Mouse (Mus musculus): Measurements from ENCODE around the gene Zfp706. TPM values are rescaled to one million over a fixed set of nuclear protein-coding genes. Genes with fewer than 3 reads are reported as not detected.

The Zfp706 gene
- total and polyA plus RNA-seq, 2 experiments from 2014 or later, result 48.7 to 541 TPM

DNA sequence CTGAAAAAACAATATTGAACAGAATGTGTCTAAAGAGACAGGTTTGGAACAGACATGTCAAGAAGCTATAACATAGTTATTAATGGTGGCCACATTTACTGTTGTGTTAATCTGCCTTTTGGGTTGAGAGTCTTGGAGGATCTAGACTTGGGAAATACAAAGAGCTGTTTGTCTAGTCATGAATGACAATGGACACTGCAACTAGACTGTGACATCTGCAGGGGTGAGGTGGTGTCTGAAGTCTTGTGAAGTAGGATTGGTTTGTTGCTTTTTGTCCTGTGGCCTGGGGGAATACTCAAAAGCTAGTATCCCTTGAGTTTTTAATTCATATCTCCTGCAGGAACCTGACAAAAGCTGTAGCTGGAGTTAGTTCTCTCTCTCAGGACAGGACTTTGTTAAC is 973 bp upstream of the Zfp706 start:
- Histone ChIP-seq H3K36me3 (replicated peaks; ENCODE audit: control insufficient read depth, insufficient read depth, low read length) (no peaks in the 10 kb centered on the region), H3K9ac (replicated peaks; ENCODE audit: low read depth, low read length) (no peak overlapping the region), H3K27me3 (ENCODE audit: control insufficient read depth, insufficient read depth, low read length) (no peaks in the 10 kb centered on the region), H3K4me2 (ENCODE audit: low read depth, low read length) (no peak overlapping the region), H3K4me1 (ENCODE audit: control insufficient read depth, insufficient read depth) (peaks cover 25% of the 10 kb centered on the region), H3K4me3 (ENCODE audit: low read depth, low read length) (no peak overlapping the region), H3K9me3 (replicated peaks; ENCODE audit: control insufficient read depth, low read length) (no peaks in the 10 kb centered on the region), H3K27ac (ENCODE audit: low read depth) (peak overlapping the region; percentile 98)
- ATAC-seq (ENCODE audit: insufficient read depth, low read depth) (no peak), DNase-seq (ENCODE audit: low spot score) (no peak)
- no peak for TF ChIP-seq CTCF (IDR thresholded peaks at IDR 0.05; ENCODE audit: low read depth)
- no peak for TF ChIP-seq EP300 (IDR thresholded peaks at IDR 0.05; ENCODE audit: low read depth)

DNA sequence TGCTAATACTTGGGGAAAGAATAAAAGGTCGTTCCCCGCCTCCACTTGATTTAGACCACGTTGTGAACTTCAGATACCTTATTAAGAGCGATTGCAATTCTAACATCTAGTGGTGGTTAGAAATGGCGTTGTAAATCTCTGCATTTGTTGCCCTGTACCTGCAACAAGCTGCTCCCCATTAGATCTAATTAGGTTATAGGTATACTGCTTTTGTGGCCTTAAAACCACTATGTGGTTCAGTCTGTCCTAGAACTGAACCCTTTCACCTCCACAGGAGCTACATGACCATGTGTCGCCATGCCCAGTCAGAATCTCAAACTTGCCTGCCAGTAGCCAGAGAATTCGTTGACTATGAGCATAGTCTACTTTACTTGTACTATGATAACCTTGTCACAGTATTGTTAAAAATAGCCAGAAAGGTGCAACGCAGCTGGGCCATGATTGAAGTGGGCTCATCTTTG is 416 bp upstream of the Zfp706 start:
- peaks cover 4% of the 10 kb centered on the region for H3K36me3 ChIP-seq (replicated peaks; ENCODE audit: control insufficient read depth, insufficient read depth, low read length)
- TF ChIP-seq EP300 (IDR thresholded peaks at IDR 0.05; ENCODE audit: low read depth) (no peak), CTCF (IDR thresholded peaks at IDR 0.05; ENCODE audit: low read depth) (no peak)
- peaks cover 25% of the 10 kb centered on the region for H3K4me1 ChIP-seq (ENCODE audit: control insufficient read depth, insufficient read depth)

GRCm38 (mm10) chr15:37006475-37007164 is 953 bp downstream of the Zfp706 start:
- H3K27ac ChIP-seq (ENCODE audit: low read depth), result peak overlapping the region; percentile 98
- peak; percentile 42 for DNase-seq (ENCODE audit: low spot score)
- no peaks in the 10 kb centered on the region for H3K9me3 ChIP-seq (replicated peaks; ENCODE audit: control insufficient read depth, low read length)
- H3K4me2 ChIP-seq (ENCODE audit: low read depth, low read length), result peak overlapping the region; percentile 75
- peak overlapping the region; percentile 99 for H3K9ac ChIP-seq (replicated peaks; ENCODE audit: low read depth, low read length)
- no peak for TF ChIP-seq CTCF (IDR thresholded peaks at IDR 0.05; ENCODE audit: low read depth)
- no peak for TF ChIP-seq EP300 (IDR thresholded peaks at IDR 0.05; ENCODE audit: low read depth)
- WGBS, result 1% methylated on average over 37 of the region's 48 CpGs
- H3K27me3 ChIP-seq (ENCODE audit: control insufficient read depth, insufficient read depth, low read length), result no peaks in the 10 kb centered on the region
- peak; percentile 28; the same call in 1 of the 2 replicates for ATAC-seq (ENCODE audit: insufficient read depth, low read depth)
- H3K4me1 ChIP-seq (ENCODE audit: control insufficient read depth, insufficient read depth), result peaks cover 25% of the 10 kb centered on the region
- H3K36me3 ChIP-seq (replicated peaks; ENCODE audit: control insufficient read depth, insufficient read depth, low read length), result peaks cover 16% of the 10 kb centered on the region
- H3K4me3 ChIP-seq (ENCODE audit: low read depth, low read length), result peak overlapping the region; percentile 94

More for the DNA sequence above, 416 bp upstream of the Zfp706 start:
- peak overlapping the region; percentile 75 for H3K4me2 ChIP-seq (ENCODE audit: low read depth, low read length)
- WGBS, result 11% methylated on average over 8 of the region's 8 CpGs
- no peaks in the 10 kb centered on the region for H3K27me3 ChIP-seq (ENCODE audit: control insufficient read depth, insufficient read depth, low read length)
- peak overlapping the region; percentile 98 for H3K27ac ChIP-seq (ENCODE audit: low read depth)
- no peaks in the 10 kb centered on the region for H3K9me3 ChIP-seq (replicated peaks; ENCODE audit: control insufficient read depth, low read length)
- H3K9ac ChIP-seq (replicated peaks; ENCODE audit: low read depth, low read length), result peak overlapping the region; percentile 99
- H3K4me3 ChIP-seq (ENCODE audit: low read depth, low read length), result peak overlapping the region; percentile 94
- DNase-seq (ENCODE audit: low spot score) (peak; percentile 29), ATAC-seq (ENCODE audit: insufficient read depth, low read depth) (no peak)

GRCm38 (mm10) chr15:37005793-37006474 is 1.6 kb downstream of the Zfp706 start:
- no peak for ATAC-seq (ENCODE audit: insufficient read depth, low read depth)
- 31% methylated on average over 7 of the region's 7 CpGs for WGBS

GRCm38 (mm10) chr15:37004858-37005257 is 2.7 kb downstream of the Zfp706 start:
- WGBS, result 62% methylated on average over 5 of the region's 5 CpGs
- Histone ChIP-seq H3K4me2 (ENCODE audit: low read depth, low read length) (peak overlapping the region; percentile 75), H3K4me1 (ENCODE audit: control insufficient read depth, insufficient read depth) (peaks cover 25% of the 10 kb centered on the region), H3K36me3 (replicated peaks; ENCODE audit: control insufficient read depth, insufficient read depth, low read length) (peaks cover 31% of the 10 kb centered on the region), H3K4me3 (ENCODE audit: low read depth, low read length) (peak overlapping the region; percentile 94), H3K9ac (replicated peaks; ENCODE audit: low read depth, low read length) (0 out of 2 replicates have a peak overlapping the region, but pooled peaks have one; percentile 46), H3K9me3 (replicated peaks; ENCODE audit: control insufficient read depth, low read length) (no peaks in the 10 kb centered on the region), H3K27me3 (ENCODE audit: control insufficient read depth, insufficient read depth, low read length) (no peaks in the 10 kb centered on the region), H3K27ac (ENCODE audit: low read depth) (peak overlapping the region; percentile 98)
- TF ChIP-seq CTCF (IDR thresholded peaks at IDR 0.05; ENCODE audit: low read depth) (no peak), EP300 (IDR thresholded peaks at IDR 0.05; ENCODE audit: low read depth) (no peak)
- DNase-seq (ENCODE audit: low spot score) (no peak), ATAC-seq (ENCODE audit: insufficient read depth, low read depth) (no peak)

More at GRCm38 (mm10) chr15:37005793-37006474, 1.6 kb downstream of the Zfp706 start:
- Histone ChIP-seq H3K4me1 (ENCODE audit: control insufficient read depth, insufficient read depth) (peaks cover 25% of the 10 kb centered on the region), H3K27me3 (ENCODE audit: control insufficient read depth, insufficient read depth, low read length) (no peaks in the 10 kb centered on the region), H3K9ac (replicated peaks; ENCODE audit: low read depth, low read length) (peak overlapping the region; percentile 99), H3K27ac (ENCODE audit: low read depth) (peak overlapping the region; percentile 98), H3K4me3 (ENCODE audit: low read depth, low read length) (peak overlapping the region; percentile 94), H3K36me3 (replicated peaks; ENCODE audit: control insufficient read depth, insufficient read depth, low read length) (peaks cover 22% of the 10 kb centered on the region), H3K9me3 (replicated peaks; ENCODE audit: control insufficient read depth, low read length) (no peaks in the 10 kb centered on the region), H3K4me2 (ENCODE audit: low read depth, low read length) (peak overlapping the region; percentile 75)
- no peak for TF ChIP-seq CTCF (IDR thresholded peaks at IDR 0.05; ENCODE audit: low read depth)
- no peak for TF ChIP-seq EP300 (IDR thresholded peaks at IDR 0.05; ENCODE audit: low read depth)
- no peak for DNase-seq (ENCODE audit: low spot score)

Data from heart, postnatal 0 days (tissue).